Mouse (Mus musculus) midbrain, postnatal 0 days (tissue): Measurements from ENCODE around the gene Ttll4. TPM values are rescaled to one million over a fixed set of nuclear protein-coding genes. Genes with fewer than 3 reads are reported as not detected.

Experiments
- ATAC-seq: fragments of 200-750 bp; cut with Nextera tagmentation; 2 replicates; pipeline ENCODE4 v1.8.0; 2017; ENCODE audit warnings: moderate number of reproducible peaks, mild to moderate bottlenecking, moderate TSS enrichment, moderate library complexity; ENCODE audit not compliant: low FRiP score
- DNase-seq: peaks from one replicate; pipeline ENCODE4 v3.0.0-alpha.2; 2015; ENCODE audit warnings: low spot score
- H3K27ac ChIP-seq: fragments of 300-500 bp; sonication (generic); 2 replicates; pipeline ENCODE4 v1.5.1; 2014; ENCODE audit warnings: low read depth, mild to moderate bottlenecking, low read length, mixed read lengths
- H3K27me3 ChIP-seq: fragments of 300-500 bp; sonication (generic); 2 replicates; pipeline ENCODE4 v1.6.1; 2014; ENCODE audit warnings: low read length, control low read depth, mixed read lengths; ENCODE audit not compliant: insufficient read depth
- H3K36me3 ChIP-seq: fragments of 300-500 bp; sonication (generic); 2 replicates; pipeline ENCODE4 v1.6.1; 2014; ENCODE audit warnings: low read length, control low read depth, mixed read lengths; ENCODE audit not compliant: insufficient read depth
- H3K4me1 ChIP-seq: fragments of 300-500 bp; sonication (generic); 2 replicates; pipeline ENCODE4 v1.6.1; 2014; ENCODE audit warnings: mild to moderate bottlenecking, control low read depth, antibody characterized with exemption, low read length, mixed read lengths; ENCODE audit not compliant: insufficient read depth
- H3K4me2 ChIP-seq: fragments of 300-500 bp; sonication (generic); 2 replicates; pipeline ENCODE4 v1.6.1; 2014; ENCODE audit warnings: low read depth, mild to moderate bottlenecking, low read length, mixed read lengths; ENCODE audit not compliant: poor library complexity, severe bottlenecking
- H3K4me3 ChIP-seq: fragments of 300-500 bp; sonication (generic); 2 replicates; pipeline ENCODE4 v1.5.1; 2014; ENCODE audit warnings: low read depth, mild to moderate bottlenecking, low read length, moderate library complexity
- H3K9ac ChIP-seq: fragments of 300-500 bp; sonication (generic); replicated peaks from 2 replicates; pipeline ENCODE4 v1.6.1; 2014; ENCODE audit warnings: mild to moderate bottlenecking, low read length, moderate library complexity, mixed read lengths; ENCODE audit not compliant: poor library complexity, severe bottlenecking
- H3K9me3 ChIP-seq: fragments of 300-500 bp; sonication (generic); 2 replicates; pipeline ENCODE4 v1.6.1; 2016; ENCODE audit warnings: low read length, control low read depth
- CTCF ChIP-seq: IDR thresholded peaks from 2 replicates; pipeline ENCODE4 v1.5.1; 2016; ENCODE audit warnings: antibody characterized with exemption, mild to moderate bottlenecking
- WGBS: fragments of 180-500 bp; shearing (Covaris S2); extraction: QIAGEN DNeasy Blood & Tissue Kit; methylation state at CpG from one replicate; pipeline ENCODE4 v1.1.7; 2014; 5-methylcytosine and 5-hydroxymethylcytosine counted together
- polyA plus RNA-seq: library from polyadenylated mRNA; unstranded; fragments of >200 nt; fragmentation: Nextera tagmentation; extraction: Ambion mirVana; gene quantifications from 2 replicates; pipeline ENCODE4 v1.2.1, GENCODE M21; 2015
- total RNA-seq: library from RNA; depleted of rRNA; stranded (reverse); fragments of >200 nt; gene quantifications from 2 replicates; pipeline ENCODE4 v1.2.3, GENCODE M21; 2014

The Ttll4 gene
- total and polyA plus RNA-seq, 2 experiments from 2014 or later = 4.4 to 25.9 TPM

GRCm38 (mm10) chr1:74712461-74713098, 51.0 kb downstream of the Ttll4 start:
- Histone ChIP-seq H3K9me3 (no peaks in the 10 kb centered on the region), H3K4me3 (peak overlapping the region; percentile 39), H3K27ac (no peak overlapping the region), H3K4me2 (peak overlapping the region; percentile 67), H3K36me3 (no peaks in the 10 kb centered on the region), H3K9ac (no peak overlapping the region), H3K27me3 (no peaks in the 10 kb centered on the region; the same call in 1 of the 2 replicates), H3K4me1 (no peaks in the 10 kb centered on the region)
- TF ChIP-seq CTCF = no peak
- 37% methylated on average over 5 of the region's 5 CpGs for WGBS
- ATAC-seq (no peak), DNase-seq (no peak)

- Histone ChIP-seq H3K36me3 (no peaks in the 10 kb centered on the region), H3K27me3 (no peaks in the 10 kb centered on the region; the same call in 1 of the 2 replicates), H3K9ac (peak within 1 kb of the TSS; percentile 45), H3K4me1 (no peaks in the 10 kb centered on the region), H3K4me3 (peak within 1 kb of the TSS; percentile 39), H3K9me3 (no peaks in the 10 kb centered on the region), H3K4me2 (peak within 1 kb of the TSS; percentile 67), H3K27ac (no peak within 1 kb of the TSS)
- WGBS = 6% methylated on average over 35 of the region's 35 CpGs
- ATAC-seq (no peak), DNase-seq (peak; percentile 19)
- TF ChIP-seq CTCF = 0 out of 2 replicates have a peak, but pooled peaks have one; percentile 13
Measured at GRCm38 (mm10) chr1:74713099-74713858, 51.7 kb downstream of the Ttll4 start, which contains the start of gene Cyp27a1. Cyp27a1 (plus strand) TSS chr1:74713574.

- no peaks in the 10 kb centered on the region for H3K9me3 ChIP-seq
- H3K4me1 ChIP-seq = no peaks in the 10 kb centered on the region
- WGBS = 31% methylated on average over 12 of the region's 12 CpGs
- DNase-seq = no peak
- no peak for TF ChIP-seq CTCF
- peak overlapping the region; percentile 67 for H3K4me2 ChIP-seq
- ATAC-seq = no peak
- no peaks in the 10 kb centered on the region for H3K36me3 ChIP-seq
- peak overlapping the region; percentile 39 for H3K4me3 ChIP-seq
- no peaks in the 10 kb centered on the region; the same call in 1 of the 2 replicates for H3K27me3 ChIP-seq
- H3K27ac ChIP-seq = no peak overlapping the region
- H3K9ac ChIP-seq = peak overlapping the region; percentile 45; the same call in 1 of the 2 replicates
Measured at GRCm38 (mm10) chr1:74713859-74714730, 52.5 kb downstream of the Ttll4 start.

GRCm38 (mm10) chr1:74714967-74715366, 53.4 kb downstream of the Ttll4 start:
- no peaks in the 10 kb centered on the region for H3K9me3 ChIP-seq
- DNase-seq (no peak), ATAC-seq (no peak)
- no peak overlapping the region for H3K27ac ChIP-seq
- no peaks in the 10 kb centered on the region for H3K4me1 ChIP-seq
- no peaks in the 10 kb centered on the region for H3K36me3 ChIP-seq
- TF ChIP-seq CTCF = no peak
- H3K27me3 ChIP-seq = no peaks in the 10 kb centered on the region; the same call in 1 of the 2 replicates
- no peak overlapping the region for H3K4me3 ChIP-seq
- 70% methylated on average over 2 of the region's 2 CpGs for WGBS
- no peak overlapping the region for H3K4me2 ChIP-seq
- no peak overlapping the region for H3K9ac ChIP-seq

GRCm38 (mm10) chr1:74715468-74715867, 53.9 kb downstream of the Ttll4 start:
- H3K4me2 ChIP-seq = no peak overlapping the region
- H3K27me3 ChIP-seq = no peaks in the 10 kb centered on the region; the same call in 1 of the 2 replicates
- H3K36me3 ChIP-seq = no peaks in the 10 kb centered on the region
- WGBS = 86% methylated on average over 5 of the region's 5 CpGs
- no peaks in the 10 kb centered on the region for H3K4me1 ChIP-seq
- no peaks in the 10 kb centered on the region for H3K9me3 ChIP-seq
- no peak for DNase-seq
- no peak for TF ChIP-seq CTCF
- no peak for ATAC-seq
- no peak overlapping the region for H3K9ac ChIP-seq
- H3K27ac ChIP-seq = no peak overlapping the region
- H3K4me3 ChIP-seq = no peak overlapping the region
